Mouse (Mus musculus) right cerebral cortex, postnatal 10 days (tissue): ENCODE results near the gene Ywhag.

Source experiments
- DNase-seq, 2 experiments: peaks; one replicate each; pipeline ENCODE4 v3.0.0; 2021; ENCODE audit warnings: low spot score in 2 of 2

Ywhag gene

GRCm38 (mm10) chr5:135951660-135952059 is 17.2 kb upstream of the Ywhag start:
- DNase-seq = no peak

- DNase-seq = no peak
Observed at GRCm38 (mm10) chr5:135950710-135951412, 16.4 kb upstream of the Ywhag start.

- DNase-seq = no peak
Observed at GRCm38 (mm10) chr5:135946621-135947020, 12.2 kb upstream of the Ywhag start.

GRCm38 (mm10) chr5:135945916-135946408 is 11.5 kb upstream of the Ywhag start:
- peak in 1 of 2 experiments; percentile 57 for DNase-seq

GRCm38 (mm10) chr5:135942710-135943109 is 8.3 kb upstream of the Ywhag start:
- DNase-seq = no peak

GRCm38 (mm10) chr5:135940587-135940986 is 6.2 kb upstream of the Ywhag start:
- DNase-seq = no peak

- no peak for DNase-seq
Observed at GRCm38 (mm10) chr5:135935641-135936190, 1.3 kb upstream of the Ywhag start.

- DNase-seq = no peak
Observed at GRCm38 (mm10) chr5:135935176-135935523, 734 bp upstream of the Ywhag start.

- peak; percentile 90 for DNase-seq
Observed at GRCm38 (mm10) chr5:135933900-135934441, 445 bp downstream of the Ywhag start.

GRCm38 (mm10) chr5:135933222-135933899 is 1.1 kb downstream of the Ywhag start:
- no peak for DNase-seq

GRCm38 (mm10) chr5:135932359-135932758 is 2.1 kb downstream of the Ywhag start:
- DNase-seq = no peak

GRCm38 (mm10) chr5:135931526-135931925 is 2.9 kb downstream of the Ywhag start:
- no peak for DNase-seq

GRCm38 (mm10) chr5:135929685-135930424 is 4.6 kb downstream of the Ywhag start:
- DNase-seq = no peak

- DNase-seq = no peak
Observed at GRCm38 (mm10) chr5:135923901-135924300, 10.5 kb downstream of the Ywhag start.

- no peak for DNase-seq
Observed at GRCm38 (mm10) chr5:135919902-135920301, 14.5 kb downstream of the Ywhag start.

GRCm38 (mm10) chr5:135918593-135918992 is 15.8 kb downstream of the Ywhag start:
- DNase-seq = no peak

GRCm38 (mm10) chr5:135918059-135918437 is 16.4 kb downstream of the Ywhag start:
- no peak for DNase-seq

GRCm38 (mm10) chr5:135917327-135918058 is 16.9 kb downstream of the Ywhag start:
- no peak for DNase-seq

- DNase-seq = no peak
Observed at GRCm38 (mm10) chr5:135916601-135917000, 17.8 kb downstream of the Ywhag start.

GRCm38 (mm10) chr5:135916051-135916565 is 18.3 kb downstream of the Ywhag start:
- DNase-seq = no peak

GRCm38 (mm10) chr5:135914156-135914555 is 20.3 kb downstream of the Ywhag start:
- DNase-seq = no peak
